Mouse (Mus musculus) forebrain, postnatal 0 days (tissue): ENCODE results near the gene Gm19935. TPM values are rescaled to one million over a fixed set of nuclear protein-coding genes. Genes with fewer than 3 reads are reported as not detected.
A peak's percentile ranks its signal among the peaks of the same experiment; 100 is the strongest.

Experiments
- ATAC-seq: fragments of 200-750 bp; cut with Nextera tagmentation; 2 replicates; pipeline ENCODE4 v1.8.0; 2017; ENCODE audit warnings: mild to moderate bottlenecking, moderate library complexity
- DNase-seq: peaks from one replicate; pipeline ENCODE4 v3.0.0-alpha.2; 2015
- H3K27ac ChIP-seq: fragments of 300-500 bp; sonication (generic); 2 replicates; pipeline ENCODE4 v1.5.1; 2014; ENCODE audit warnings: low read depth, mild to moderate bottlenecking, antibody characterized with exemption, low read length, moderate library complexity, mixed read lengths
- H3K27me3 ChIP-seq: fragments of 300-500 bp; sonication (generic); 2 replicates; pipeline ENCODE4 v1.6.1; 2014; ENCODE audit warnings: mild to moderate bottlenecking, low read length, mixed read lengths; ENCODE audit not compliant: insufficient read depth
- H3K36me3 ChIP-seq: fragments of 300-500 bp; sonication (generic); 2 replicates; pipeline ENCODE4 v1.6.1; 2014; ENCODE audit warnings: mild to moderate bottlenecking, moderate library complexity; ENCODE audit not compliant: insufficient read depth
- H3K4me1 ChIP-seq: fragments of 300-500 bp; sonication (generic); 2 replicates; pipeline ENCODE4 v1.6.1; 2014; ENCODE audit warnings: antibody characterized with exemption; ENCODE audit not compliant: insufficient read depth
- H3K4me2 ChIP-seq: fragments of 300-500 bp; sonication (generic); 2 replicates; pipeline ENCODE4 v1.6.1; 2014; ENCODE audit warnings: low read depth, mild to moderate bottlenecking, moderate library complexity
- H3K4me3 ChIP-seq: fragments of 300-500 bp; sonication (generic); 2 replicates; pipeline ENCODE4 v1.5.1; 2014; ENCODE audit warnings: low read depth, low read length, mixed read lengths
- H3K9ac ChIP-seq: fragments of 300-500 bp; sonication (generic); 2 replicates; pipeline ENCODE4 v1.6.1; 2014; ENCODE audit warnings: mild to moderate bottlenecking
- H3K9me3 ChIP-seq: fragments of 300-500 bp; sonication (generic); 2 replicates; pipeline ENCODE4 v1.6.1; 2016; ENCODE audit warnings: low read length
- CTCF ChIP-seq: sonication (generic); IDR thresholded peaks from 2 replicates; pipeline ENCODE4 v1.5.1; 2016; ENCODE audit warnings: antibody characterized with exemption, control low read depth, low read depth
- WGBS: fragments of 180-500 bp; shearing (Covaris S2); extraction: QIAGEN DNeasy Blood & Tissue Kit; methylation state at CpG from one replicate; pipeline ENCODE4 v1.1.7; 2014; 5-methylcytosine and 5-hydroxymethylcytosine counted together
- polyA plus RNA-seq: library from polyadenylated mRNA; unstranded; fragments of >200 nt; fragmentation: Nextera tagmentation; extraction: Ambion mirVana; gene quantifications from 2 replicates; pipeline ENCODE4 v1.2.1, GENCODE M21; 2015
- total RNA-seq: library from RNA; depleted of rRNA; stranded (reverse); fragments of >200 nt; gene quantifications from 2 replicates; pipeline ENCODE4 v1.2.3, GENCODE M21; 2014

The Gm19935 gene
- total and polyA plus RNA-seq, 2 experiments from 2014 or later, result 2.5 to 4.6 TPM

DNA sequence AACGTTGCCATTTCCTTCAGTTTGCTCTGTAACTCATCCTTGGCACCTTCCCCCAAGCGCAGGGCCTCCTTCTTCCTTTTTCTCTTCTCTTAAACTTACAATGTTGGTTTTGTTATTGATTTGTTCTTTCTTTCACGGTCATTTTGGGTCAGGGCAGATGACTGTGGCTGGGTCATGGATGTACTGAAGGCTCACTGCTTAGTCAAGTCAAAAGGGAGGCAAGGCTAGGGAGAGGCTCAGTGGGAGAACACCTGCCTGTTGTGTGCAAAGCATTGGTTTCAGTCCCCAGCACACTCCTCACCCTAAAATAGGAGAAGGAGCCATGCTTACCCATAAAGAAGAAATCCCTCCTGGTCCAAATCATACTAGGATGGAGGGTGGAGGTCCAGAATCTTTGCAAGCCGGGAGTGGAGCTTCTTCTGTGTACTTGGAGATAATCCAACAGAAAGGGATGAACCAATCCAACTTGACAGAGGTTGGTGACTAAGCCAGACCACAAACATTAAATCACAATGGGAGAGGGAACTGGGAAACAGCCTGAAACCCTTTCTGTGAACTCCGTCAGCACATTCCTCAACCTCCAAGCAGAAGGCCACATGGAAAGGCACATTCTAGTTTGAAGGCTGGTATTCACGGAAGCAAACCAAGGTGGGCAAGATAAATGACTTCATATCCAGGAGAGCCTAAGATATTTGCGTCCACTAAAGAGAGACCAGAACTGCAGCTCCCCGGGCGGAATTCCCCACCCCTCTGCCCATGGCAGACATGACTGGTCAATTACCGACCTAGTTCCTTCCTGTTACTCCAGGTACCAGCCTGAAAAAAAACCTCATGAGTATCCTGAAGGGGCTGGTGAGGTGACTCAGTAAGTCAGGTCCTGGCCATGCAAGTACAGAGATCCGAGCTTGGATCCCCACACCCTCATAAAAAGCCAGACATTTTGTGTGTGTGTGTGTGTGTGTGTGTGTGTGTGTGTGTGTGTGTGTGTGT lies 22.8 kb upstream of the Gm19935 start:
- no peaks in the 10 kb centered on the region for H3K36me3 ChIP-seq
- no peak overlapping the region for H3K4me2 ChIP-seq
- H3K27me3 ChIP-seq, result no peaks in the 10 kb centered on the region
- no peak for TF ChIP-seq CTCF
- ATAC-seq (no peak), DNase-seq (no peak)
- WGBS, result 83% methylated on average over 11 of the region's 11 CpGs
- no peak overlapping the region for H3K9ac ChIP-seq
- no peak overlapping the region for H3K27ac ChIP-seq
- no peaks in the 10 kb centered on the region for H3K9me3 ChIP-seq
- H3K4me1 ChIP-seq, result no peaks in the 10 kb centered on the region
- no peak overlapping the region for H3K4me3 ChIP-seq

DNA sequence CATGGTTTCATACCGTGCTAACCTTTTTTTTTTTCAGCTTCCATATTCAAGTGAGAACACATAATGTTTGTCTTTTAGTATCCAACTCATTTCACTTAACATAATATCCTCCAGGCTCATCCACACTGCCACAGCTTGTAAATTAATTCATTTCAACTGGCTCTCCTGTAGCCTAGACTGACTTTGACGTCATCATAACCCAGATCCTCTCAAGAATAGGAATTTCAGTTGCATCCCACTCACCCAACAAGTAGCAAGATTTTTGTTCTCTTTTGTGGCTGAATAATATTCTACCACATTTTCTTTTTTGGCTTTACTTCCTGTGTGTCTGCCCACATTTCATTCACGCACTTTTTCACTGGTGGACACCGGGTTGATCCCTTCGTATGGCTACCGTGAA lies 20.2 kb upstream of the Gm19935 start:
- WGBS, result 86% methylated on average over 6 of the region's 6 CpGs
- Histone ChIP-seq H3K4me1 (no peaks in the 10 kb centered on the region), H3K4me3 (no peak overlapping the region), H3K27ac (no peak overlapping the region), H3K9ac (no peak overlapping the region), H3K9me3 (no peaks in the 10 kb centered on the region), H3K4me2 (no peak overlapping the region), H3K36me3 (no peaks in the 10 kb centered on the region), H3K27me3 (no peaks in the 10 kb centered on the region)
- DNase-seq (no peak), ATAC-seq (no peak)
- no peak for TF ChIP-seq CTCF

DNA sequence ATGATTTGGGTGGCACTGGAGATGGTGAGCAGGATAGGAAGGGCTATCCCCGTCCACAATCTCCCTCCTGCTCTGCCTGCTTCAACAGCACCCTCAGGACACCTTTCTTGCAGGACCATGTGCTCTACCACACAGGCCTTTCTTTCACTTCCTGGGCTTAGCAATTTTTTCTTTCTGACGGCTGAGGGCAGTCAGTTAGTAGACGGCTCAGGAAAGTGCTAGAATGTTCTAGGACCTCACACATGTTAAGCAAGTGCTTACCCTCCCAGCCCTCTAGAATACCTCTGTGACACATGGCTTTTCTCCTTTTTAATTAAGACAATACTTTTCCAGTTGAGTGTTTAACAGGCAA lies 17.1 kb upstream of the Gm19935 start:
- 82% methylated on average over 3 of the region's 3 CpGs for WGBS
- ATAC-seq, result no peak
- no peak for TF ChIP-seq CTCF
- Histone ChIP-seq H3K4me2 (no peak overlapping the region), H3K36me3 (no peaks in the 10 kb centered on the region), H3K9me3 (no peaks in the 10 kb centered on the region), H3K9ac (no peak overlapping the region), H3K27ac (no peak overlapping the region), H3K27me3 (no peaks in the 10 kb centered on the region), H3K4me1 (no peaks in the 10 kb centered on the region), H3K4me3 (no peak overlapping the region)
- DNase-seq, result no peak

DNA sequence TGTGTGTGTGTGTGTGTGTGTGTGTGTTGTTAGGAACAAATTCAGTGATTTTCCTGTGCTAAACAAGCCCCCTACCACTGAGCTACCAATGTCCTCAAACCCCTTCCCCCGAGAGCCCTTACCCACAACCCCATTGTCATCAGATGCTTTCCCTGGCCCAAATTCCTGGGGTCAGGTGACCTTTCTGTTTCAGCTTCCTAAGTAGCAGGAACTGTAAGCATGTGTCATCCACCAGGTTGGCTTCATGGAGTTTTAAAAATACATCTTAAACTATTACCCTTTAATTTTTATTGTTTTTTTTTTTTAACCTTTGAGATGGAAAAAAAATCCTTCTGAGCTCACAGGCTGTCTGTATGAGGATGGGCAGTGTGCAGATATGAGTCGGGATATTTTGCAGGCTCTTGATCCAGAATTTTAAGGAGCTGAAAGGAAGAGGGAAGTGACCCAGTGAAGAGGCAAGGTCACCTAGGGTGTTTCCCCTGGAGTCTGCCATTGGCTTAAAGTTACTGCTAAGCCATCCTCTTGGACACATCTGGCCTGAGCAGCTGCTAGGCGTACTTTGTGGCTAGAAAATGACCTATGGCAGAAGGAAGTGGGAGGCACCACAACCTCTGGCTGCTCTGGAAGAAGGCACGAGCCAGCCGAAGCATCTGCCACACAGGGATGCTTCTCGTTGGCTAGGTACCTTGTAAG lies 16.6 kb upstream of the Gm19935 start:
- Histone ChIP-seq H3K27me3 (no peaks in the 10 kb centered on the region), H3K36me3 (no peaks in the 10 kb centered on the region), H3K9me3 (no peaks in the 10 kb centered on the region), H3K9ac (no peak overlapping the region), H3K4me2 (no peak overlapping the region), H3K4me3 (no peak overlapping the region), H3K27ac (no peak overlapping the region), H3K4me1 (peaks cover 4% of the 10 kb centered on the region; the same call in 1 of the 2 replicates)
- no peak for ATAC-seq
- TF ChIP-seq CTCF, result no peak
- no peak for DNase-seq
- 79% methylated on average over 6 of the region's 6 CpGs for WGBS

DNA sequence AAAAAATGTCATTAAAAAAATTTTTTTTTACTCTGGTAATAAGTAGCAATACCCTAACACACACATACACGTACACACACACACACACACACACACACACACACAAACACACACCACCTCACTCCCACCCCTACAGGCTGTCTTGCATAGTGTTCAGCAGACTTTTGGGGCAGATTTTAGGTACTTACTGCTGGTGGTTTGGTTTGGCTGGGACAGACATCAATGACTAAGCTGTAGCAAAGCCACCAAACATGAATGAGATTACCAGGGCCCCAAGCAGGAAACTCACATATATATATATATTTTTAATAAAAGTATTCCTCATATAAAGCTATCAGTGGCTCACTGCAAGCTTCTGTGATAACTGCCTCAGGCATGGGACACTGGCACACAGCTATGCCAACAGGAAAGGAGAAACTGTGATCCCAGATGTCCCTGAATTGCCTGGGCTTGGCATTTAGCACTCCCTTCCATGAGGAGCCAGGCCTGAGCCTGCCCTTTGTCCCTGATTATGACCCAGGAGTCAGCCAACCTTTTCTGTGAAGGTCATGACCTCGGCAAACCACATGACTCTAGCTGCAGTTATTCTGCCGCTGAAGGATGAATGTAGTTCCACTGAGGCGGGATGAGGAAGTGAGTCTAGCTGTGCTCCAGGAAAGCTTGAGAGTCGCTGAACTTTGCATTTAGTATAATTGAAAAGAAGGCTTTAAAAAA lies 15.5 kb upstream of the Gm19935 start:
- Histone ChIP-seq H3K27me3 (no peaks in the 10 kb centered on the region), H3K9ac (no peak overlapping the region), H3K36me3 (no peaks in the 10 kb centered on the region), H3K9me3 (no peaks in the 10 kb centered on the region), H3K4me2 (no peak overlapping the region), H3K27ac (no peak overlapping the region), H3K4me3 (no peak overlapping the region), H3K4me1 (peaks cover 4% of the 10 kb centered on the region; the same call in 1 of the 2 replicates)
- WGBS, result 56% methylated on average over 5 of the region's 5 CpGs
- no peak for TF ChIP-seq CTCF
- ATAC-seq, result no peak
- DNase-seq, result no peak

DNA sequence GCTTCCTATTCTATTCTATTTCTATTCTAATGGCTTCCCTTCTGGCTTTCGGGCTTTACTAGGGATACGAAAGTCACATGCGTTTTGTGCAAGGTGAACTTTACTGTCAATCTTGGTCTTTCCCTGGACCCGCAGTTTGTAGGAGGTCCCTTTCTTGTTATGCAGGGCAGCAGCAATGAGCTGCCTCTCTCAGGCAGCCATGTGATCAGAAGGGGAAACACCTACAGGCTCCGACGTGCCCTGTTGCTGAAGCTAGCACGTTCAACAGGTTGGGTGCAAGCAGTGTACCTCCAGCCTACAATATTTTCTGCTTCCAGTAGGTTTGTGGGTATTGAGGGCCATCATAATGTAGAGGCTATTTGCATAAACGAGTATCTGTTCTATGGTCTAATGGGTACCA lies 13.8 kb upstream of the Gm19935 start:
- no peaks in the 10 kb centered on the region for H3K9me3 ChIP-seq
- H3K4me2 ChIP-seq, result no peak overlapping the region
- TF ChIP-seq CTCF, result no peak
- no peak overlapping the region for H3K27ac ChIP-seq
- no peak overlapping the region for H3K4me3 ChIP-seq
- no peaks in the 10 kb centered on the region for H3K27me3 ChIP-seq
- DNase-seq (no peak), ATAC-seq (no peak)
- no peak overlapping the region for H3K9ac ChIP-seq
- WGBS, result 67% methylated on average over 8 of the region's 8 CpGs
- H3K4me1 ChIP-seq, result peaks cover 4% of the 10 kb centered on the region; the same call in 1 of the 2 replicates
- H3K36me3 ChIP-seq, result no peaks in the 10 kb centered on the region

DNA sequence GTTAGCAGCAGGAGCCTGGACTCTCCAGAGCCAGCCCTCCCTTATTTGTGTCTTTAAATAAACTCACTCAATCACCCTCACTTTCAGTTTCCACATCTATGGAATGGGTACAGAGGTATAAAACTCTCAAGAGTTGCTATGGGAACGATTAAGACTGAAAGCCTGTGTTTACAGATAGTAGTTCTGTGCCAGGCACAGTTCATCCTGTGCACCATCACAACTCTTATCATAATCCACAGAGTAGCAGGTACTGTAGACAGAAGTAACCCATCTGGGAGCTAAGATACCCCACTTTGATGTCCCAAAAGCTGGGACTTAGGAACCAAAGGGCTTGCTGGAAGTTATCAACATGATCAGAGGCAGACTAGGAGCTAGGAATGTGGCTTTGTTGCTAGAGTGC lies 12.6 kb upstream of the Gm19935 start:
- TF ChIP-seq CTCF, result no peak
- no peak overlapping the region for H3K4me3 ChIP-seq
- no peak overlapping the region for H3K9ac ChIP-seq
- DNase-seq (no peak), ATAC-seq (no peak)
- peaks cover 4% of the 10 kb centered on the region; the same call in 1 of the 2 replicates for H3K4me1 ChIP-seq
- 0 out of 2 replicates have a peak overlapping the region, but pooled peaks have one; percentile 84 for H3K4me2 ChIP-seq
- H3K36me3 ChIP-seq, result no peaks in the 10 kb centered on the region
- H3K27me3 ChIP-seq, result no peaks in the 10 kb centered on the region
- 65% methylated on average over 1 of the region's 1 CpGs for WGBS
- no peaks in the 10 kb centered on the region for H3K9me3 ChIP-seq
- H3K27ac ChIP-seq, result no peak overlapping the region
